Mouse (Mus musculus) urinary bladder, postnatal 14 days (tissue): ENCODE measurements around the gene Pax3.

Source experiments
- DNase-seq: peaks from one replicate; pipeline ENCODE4 v3.0.0; 2021; ENCODE audit warnings: low spot score

Pax3 gene

GRCm38 (mm10) chr1:78060850-78061249 lies 136.1 kb downstream of the Pax3 start:
- DNase-seq = no peak

- no peak for DNase-seq
Measured at GRCm38 (mm10) chr1:78057939-78058338, 139.0 kb downstream of the Pax3 start.

GRCm38 (mm10) chr1:78053677-78054076 lies 143.3 kb downstream of the Pax3 start:
- no peak for DNase-seq
